Mouse (Mus musculus) lung, postnatal 0 days (tissue): Measurements from ENCODE around the gene Gsta2.

Experiments used
- CTCF ChIP-seq: IDR thresholded peaks from 2 replicates; pipeline ENCODE4 v1.5.1; 2016; ENCODE audit warnings: antibody characterized with exemption, mild to moderate bottlenecking
- EP300 ChIP-seq: IDR thresholded peaks from 2 replicates; pipeline ENCODE4 v1.6.1; 2016; ENCODE audit warnings: antibody characterized with exemption, mild to moderate bottlenecking, control low read depth

- no peak for TF ChIP-seq CTCF
- no peak for TF ChIP-seq EP300
These were observed at the start of gene Gsta2 for GRCm38 (mm10) chr9:78355611-78356010.
